Mouse (Mus musculus): Measurements from ENCODE around the gene Chuk.

DNA sequence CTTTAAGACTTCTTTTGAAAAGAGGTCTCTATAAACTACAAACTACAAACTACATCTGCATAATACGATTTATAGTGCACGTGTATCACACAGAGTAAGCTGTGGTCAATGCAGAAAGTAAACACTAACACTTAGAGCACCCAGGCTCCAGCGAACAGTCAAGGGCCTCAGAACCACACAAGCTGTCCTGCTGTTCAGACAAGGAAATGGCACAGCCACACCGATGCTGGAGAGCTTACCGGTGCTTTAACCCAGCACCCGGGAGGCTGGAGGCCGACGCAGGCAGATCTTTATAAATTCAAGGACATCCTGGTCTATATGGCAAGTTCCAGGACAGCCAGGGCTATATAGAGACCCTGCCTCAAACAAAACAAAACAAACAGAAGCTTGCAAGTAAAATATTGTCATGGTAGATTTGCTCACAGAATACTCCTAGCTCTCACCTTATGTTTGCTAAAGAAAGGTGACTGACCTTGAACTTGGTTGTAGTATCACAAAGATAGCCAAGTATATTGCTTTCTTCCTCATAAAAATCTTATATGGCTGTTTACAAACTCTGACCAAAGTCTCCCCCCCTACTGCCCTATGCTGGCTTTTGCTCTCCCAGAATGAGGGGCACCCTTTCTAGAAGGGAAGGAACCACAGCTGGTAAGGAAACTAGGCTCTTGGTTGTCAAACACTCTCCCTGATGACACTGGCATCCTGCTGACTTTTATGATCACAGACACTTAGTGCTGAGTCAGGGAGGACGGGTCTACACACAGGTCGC is 20.6 kb upstream of the Chuk start:
- no peak for TF ChIP-seq HCFC1 (IDR thresholded peaks at IDR 0.05; ENCODE audit: borderline replicate concordance, insufficient read depth, low read length)
- no peak for TF ChIP-seq CHD2 (IDR thresholded peaks at IDR 0.05; ENCODE audit: low read depth, low read length)
- TF ChIP-seq MAFK (IDR thresholded peaks at IDR 0.05; ENCODE audit: insufficient read depth, low read depth, low read length), result no peak
